Mouse (Mus musculus): Measurements from ENCODE around the gene Mrgpra6. TPM values are rescaled to one million over a fixed set of nuclear protein-coding genes. Genes with fewer than 3 reads are reported as not detected.
A peak's percentile ranks its signal among the peaks of the same experiment; 100 is the strongest.

Mrgpra6 gene
- polyA plus RNA-seq, 1 experiment from 2014 or later: not detected

DNA sequence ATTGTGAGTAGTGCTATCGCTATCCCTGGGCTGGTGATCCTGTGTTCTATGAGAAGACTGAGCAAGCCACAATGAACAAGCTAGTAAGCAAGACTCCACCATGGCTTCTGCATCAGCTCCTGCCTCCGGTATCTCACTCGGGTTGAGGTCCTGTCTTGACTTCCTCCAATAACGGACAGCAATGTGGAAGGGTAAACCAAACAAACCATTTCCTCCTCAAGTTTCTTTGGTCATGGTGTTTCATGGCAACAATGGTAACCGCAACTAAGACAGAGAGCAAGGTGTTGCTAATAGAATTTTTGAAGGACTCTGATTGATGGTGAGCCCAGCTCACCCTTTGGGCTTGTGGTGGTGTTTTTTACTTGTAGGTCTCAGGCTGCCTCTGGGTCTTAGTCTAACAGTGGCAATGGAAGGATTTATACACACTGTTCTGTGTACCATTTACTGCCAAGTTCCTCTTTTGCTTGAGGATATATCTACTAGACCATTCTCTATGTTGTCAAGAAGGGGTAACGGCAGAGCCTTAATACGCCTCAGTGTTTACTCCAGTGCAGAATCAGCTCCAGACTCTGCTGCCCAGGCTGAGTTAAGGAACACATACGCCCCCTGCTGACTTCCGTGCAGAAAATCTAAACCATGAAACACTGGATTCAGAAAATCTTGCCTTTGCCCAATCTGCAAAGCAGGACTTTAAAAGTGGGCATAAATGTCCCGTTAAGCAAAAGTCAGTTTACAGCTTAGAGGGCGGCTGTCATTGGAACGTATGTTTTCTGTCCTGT, 58.5 kb downstream of the Mrgpra6 start:
- peak; percentile 15 for DNase-seq (ENCODE audit: low spot score)
- no peaks in the 10 kb centered on the region for H3K36me3 ChIP-seq (replicated peaks)
- no peak overlapping the region for H3K27ac ChIP-seq (replicated peaks)
- H3K9me3 ChIP-seq: no peaks in the 10 kb centered on the region
- H3K4me3 ChIP-seq: no peak overlapping the region
- WGBS: 66% methylated on average over 12 of the region's 12 CpGs
- no peaks in the 10 kb centered on the region for H3K4me1 ChIP-seq
- no peaks in the 10 kb centered on the region for H3K27me3 ChIP-seq (replicated peaks; ENCODE audit: low read depth, poor library complexity, severe bottlenecking)

DNA sequence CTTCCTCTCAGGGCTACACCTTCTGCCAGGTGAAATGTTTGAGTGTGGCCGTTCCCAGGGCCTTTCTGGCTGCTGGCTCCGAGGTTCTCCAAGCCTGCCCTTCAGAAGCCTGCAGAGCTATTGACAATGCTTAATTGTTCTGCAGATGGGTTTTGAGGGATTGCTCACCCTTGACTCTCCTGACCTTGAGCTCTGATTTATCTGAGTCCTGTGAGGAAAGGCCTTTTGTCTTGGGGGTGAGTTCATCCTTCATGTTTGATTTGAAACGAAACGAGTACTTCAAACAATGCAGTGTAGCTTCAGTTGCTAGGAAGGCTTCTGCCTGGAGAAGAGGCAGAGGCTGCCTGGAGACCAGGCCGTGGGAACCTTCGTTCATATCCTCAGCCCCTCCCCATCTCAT, 60.4 kb downstream of the Mrgpra6 start:
- H3K4me1 ChIP-seq: no peaks in the 10 kb centered on the region
- H3K27me3 ChIP-seq (replicated peaks; ENCODE audit: low read depth, poor library complexity, severe bottlenecking): no peaks in the 10 kb centered on the region
- no peak overlapping the region for H3K27ac ChIP-seq (replicated peaks)
- no peak for DNase-seq (ENCODE audit: low spot score)
- no peaks in the 10 kb centered on the region for H3K36me3 ChIP-seq (replicated peaks)
- no peak overlapping the region for H3K4me3 ChIP-seq
- 43% methylated on average over 6 of the region's 6 CpGs for WGBS
- no peaks in the 10 kb centered on the region for H3K9me3 ChIP-seq

- no peak overlapping the region for H3K27ac ChIP-seq (replicated peaks)
- H3K4me3 ChIP-seq: no peak overlapping the region
- H3K36me3 ChIP-seq (replicated peaks): no peaks in the 10 kb centered on the region
- no peaks in the 10 kb centered on the region for H3K9me3 ChIP-seq
- no peaks in the 10 kb centered on the region for H3K4me1 ChIP-seq
- DNase-seq (ENCODE audit: low spot score): no peak
- peaks cover 15% of the 10 kb centered on the region for H3K27me3 ChIP-seq (replicated peaks; ENCODE audit: low read depth, poor library complexity, severe bottlenecking)
- 80% methylated on average over 8 of the region's 8 CpGs for WGBS
Measured at GRCm38 (mm10) chr7:47139823-47140325, 64.8 kb downstream of the Mrgpra6 start.

Other genes starting within 250 kb of the Mrgpra6 start
- 12.7 TPM in 2 replicates for gene Uevld, start 246.4 kb downstream of the Mrgpra6 start, polyA plus RNA-seq (2016; fragmentation: Nextera tagmentation; extraction: Ambion mirVana)
- not detected in 2 replicates for gene Gm9999, start 221.3 kb downstream of the Mrgpra6 start, polyA plus RNA-seq (2016; fragmentation: Nextera tagmentation; extraction: Ambion mirVana)
- 12.4 and 12.8 TPM in 2 replicates for gene Spty2d1, start 196.5 kb downstream of the Mrgpra6 start, polyA plus RNA-seq (2016; fragmentation: Nextera tagmentation; extraction: Ambion mirVana)
- 11.3 and 11.7 TPM in 2 replicates for gene Tmem86a, start 154.3 kb downstream of the Mrgpra6 start, polyA plus RNA-seq (2016; fragmentation: Nextera tagmentation; extraction: Ambion mirVana)
- gene Ptpn5, start 71.2 kb downstream of the Mrgpra6 start, polyA plus RNA-seq (2016; fragmentation: Nextera tagmentation; extraction: Ambion mirVana): 2.9 and 3.2 TPM in 2 replicates
- gene Mrgpra9, start 47.9 kb upstream of the Mrgpra6 start, polyA plus RNA-seq (2016; fragmentation: Nextera tagmentation; extraction: Ambion mirVana): not detected in 2 replicates
- not detected in 2 replicates for gene Mrgpra1, start 149.3 kb upstream of the Mrgpra6 start, polyA plus RNA-seq (2016; fragmentation: Nextera tagmentation; extraction: Ambion mirVana)
- not detected in 2 replicates for gene Mrgpra2a, start 247.2 kb upstream of the Mrgpra6 start, polyA plus RNA-seq (2016; fragmentation: Nextera tagmentation; extraction: Ambion mirVana)

Measured in embryonic facial prominence, embryonic 10.5 days (tissue).